Mouse (Mus musculus) cerebellum, adult 18-20 months (tissue): ENCODE measurements around the gene Tph2.

Experiments used
- DNase-seq, 2 experiments: peaks; one replicate each; pipeline ENCODE4 v3.0.0; 2021

Gene Tph2

DNA sequence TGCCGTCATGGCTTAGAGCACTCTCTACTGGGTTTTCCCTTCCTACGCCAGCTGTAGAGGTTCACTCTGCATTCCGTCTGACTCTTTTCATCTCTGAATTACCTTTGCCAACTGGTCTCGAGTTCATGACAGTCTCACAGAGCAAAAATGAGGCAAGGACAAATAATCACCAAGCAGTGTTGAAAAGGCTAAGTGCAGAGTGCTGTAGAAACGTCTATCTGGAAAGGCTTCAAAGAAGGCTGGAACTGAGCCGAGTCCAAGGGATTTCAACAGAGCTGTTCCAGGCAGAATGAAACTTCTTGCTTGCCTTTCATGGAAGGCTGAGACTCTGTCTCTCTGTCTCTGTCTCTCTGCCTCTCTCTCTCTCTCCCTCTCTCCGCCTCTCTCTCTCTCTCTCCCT is 47.8 kb downstream of the Tph2 start:
- DNase-seq: no peak

DNA sequence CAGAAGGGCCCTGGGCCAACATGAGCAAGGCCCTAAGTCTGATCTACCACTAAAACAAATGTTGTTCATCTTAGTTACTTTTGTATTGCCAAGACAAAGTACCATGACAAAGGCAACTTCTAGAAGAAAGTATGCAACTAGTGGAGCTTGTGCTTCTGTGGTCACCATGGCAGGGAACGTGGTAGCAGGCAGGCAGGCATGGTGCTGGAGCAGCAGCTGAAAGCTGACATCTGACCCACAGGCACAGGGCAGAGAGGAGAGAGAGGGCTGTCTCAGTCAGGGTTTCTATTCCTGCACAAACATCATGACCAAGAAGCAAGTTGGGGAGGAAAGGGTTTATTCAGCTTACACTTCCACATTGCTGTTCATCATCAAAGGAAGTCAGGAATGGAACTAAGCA is 56.9 kb downstream of the Tph2 start:
- no peak for DNase-seq

DNA sequence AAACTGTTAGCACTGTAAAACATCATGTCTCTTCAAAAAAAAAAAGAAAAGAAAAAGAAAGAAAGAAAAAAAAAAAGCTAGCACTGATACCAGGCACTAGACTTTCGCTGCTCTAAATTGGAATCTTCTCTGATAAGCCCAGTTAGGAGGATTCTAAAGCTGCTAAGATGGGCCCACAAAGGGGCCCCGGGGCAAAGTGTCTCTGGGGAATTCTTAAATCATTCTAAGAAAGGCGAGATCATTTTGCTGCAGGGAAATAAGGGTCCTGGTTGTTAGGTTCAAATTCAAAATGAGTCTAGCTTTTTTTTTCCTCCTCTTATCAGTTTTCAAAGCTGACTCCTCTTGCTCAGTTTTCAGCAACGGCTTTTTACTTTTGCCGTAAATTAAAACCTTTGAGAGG is 59.3 kb downstream of the Tph2 start:
- DNase-seq: no peak

DNA sequence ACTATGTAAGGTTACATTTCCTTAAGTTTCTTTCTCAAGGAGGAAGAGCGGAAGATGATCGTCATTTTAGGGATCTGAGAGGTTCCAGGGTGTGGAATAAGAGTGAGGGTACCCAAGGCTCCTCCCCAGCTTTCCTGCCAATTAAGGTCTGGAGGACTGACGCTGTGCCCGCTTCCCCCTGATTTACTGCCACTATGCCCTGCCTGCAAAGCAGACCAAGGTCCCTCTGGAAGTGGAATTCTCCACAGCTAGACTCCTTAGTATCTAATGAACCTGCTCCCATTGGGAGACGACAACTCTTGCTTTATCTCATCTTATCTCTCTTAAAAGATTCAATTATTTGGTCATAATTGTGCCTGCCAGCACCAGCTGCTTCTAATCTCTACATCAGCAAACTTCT is 59.8 kb downstream of the Tph2 start:
- no peak for DNase-seq

DNA sequence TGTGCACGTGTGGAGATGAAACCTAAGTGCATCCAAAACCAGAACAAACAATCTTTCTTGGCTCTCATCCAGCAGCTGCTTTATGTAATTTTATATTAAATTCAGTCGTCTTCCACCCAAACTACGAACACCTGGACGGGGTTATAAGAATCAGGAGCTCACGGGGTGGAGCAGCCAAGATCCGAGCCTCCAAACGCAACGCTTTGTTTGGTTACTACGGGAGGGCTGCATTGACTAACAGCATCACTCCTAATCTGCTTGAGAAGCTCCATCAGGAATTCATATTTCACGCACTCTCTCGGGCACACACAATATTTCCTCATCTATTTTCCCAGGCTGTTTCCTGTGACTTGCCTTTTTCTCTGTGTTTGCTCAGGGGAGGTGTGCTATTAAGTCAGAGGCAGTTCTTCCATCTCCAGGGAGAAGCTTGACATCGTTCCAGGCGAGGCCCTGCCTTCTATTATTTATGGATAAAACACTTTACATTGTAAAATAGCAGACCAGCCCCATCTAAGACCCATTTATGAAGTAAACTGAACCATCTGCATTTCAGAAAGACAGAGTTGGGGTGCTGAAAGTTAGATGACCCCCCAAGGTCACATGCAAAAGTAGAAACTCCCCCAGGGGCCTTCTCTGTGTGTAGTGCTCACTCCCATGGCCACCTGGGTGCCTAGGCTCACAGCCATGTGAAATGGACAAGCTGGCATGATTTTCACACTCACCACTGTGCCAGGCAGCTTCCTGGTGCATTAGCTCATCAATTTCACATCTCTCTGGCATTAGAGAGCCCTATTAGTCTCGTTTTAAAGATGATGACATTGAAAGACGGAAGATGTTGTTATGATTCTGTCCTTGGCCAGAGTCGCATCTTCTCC is 76.9 kb downstream of the Tph2 start:
- DNase-seq: no peak

DNA sequence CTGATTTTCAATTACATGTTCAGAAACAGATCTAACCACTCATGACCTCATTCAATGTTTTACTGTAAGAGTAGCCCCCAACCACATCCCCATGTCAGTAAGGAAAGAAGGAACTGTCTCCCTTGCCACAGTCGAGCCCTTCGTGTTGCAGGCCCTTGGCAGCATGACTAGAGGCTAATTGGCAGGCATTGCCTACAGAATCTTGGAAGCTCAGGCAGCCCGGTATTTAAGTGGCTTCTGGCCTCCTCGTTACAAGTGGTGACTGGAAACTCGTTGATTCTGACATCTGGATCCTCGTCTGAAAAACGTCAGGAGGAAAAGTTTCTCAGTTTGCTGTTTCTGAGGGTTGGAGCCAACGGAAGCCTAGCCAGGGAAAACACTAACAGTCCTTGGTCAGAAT is 80.6 kb downstream of the Tph2 start:
- no peak for DNase-seq

DNA sequence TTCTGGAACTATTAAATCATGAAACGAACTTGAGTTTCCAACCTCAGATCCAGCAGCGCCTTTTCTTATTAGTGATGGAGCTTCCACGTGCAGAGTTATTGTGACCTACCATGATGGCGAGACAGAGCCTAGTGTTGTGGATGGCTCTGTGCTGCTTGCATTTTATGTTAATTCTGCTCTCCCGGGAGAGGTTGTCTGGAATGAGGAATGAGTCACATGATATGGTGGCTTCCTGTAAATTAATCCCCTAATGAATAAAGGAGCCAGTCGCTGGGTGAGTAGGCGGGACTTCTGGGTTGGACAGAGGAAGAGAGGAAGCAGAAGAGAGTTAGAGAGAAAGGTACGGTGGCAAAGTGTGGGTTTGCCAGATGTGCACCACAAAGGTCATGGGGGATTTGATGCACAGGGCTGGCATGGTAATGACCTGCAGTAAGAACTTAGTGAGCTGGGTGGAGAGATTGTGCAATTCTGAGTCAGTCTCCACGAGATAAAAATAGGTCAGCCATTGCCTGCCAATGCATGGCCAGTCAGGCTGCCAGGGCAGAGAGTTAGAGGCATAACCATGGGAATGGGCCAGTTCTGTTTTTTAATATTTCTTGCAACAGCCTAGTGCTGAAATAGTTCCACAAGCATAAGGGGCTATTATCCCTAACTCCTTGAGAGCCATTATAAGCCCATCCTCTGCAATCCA is 84.8 kb downstream of the Tph2 start:
- peak; percentile 60 to 78 for DNase-seq

DNA sequence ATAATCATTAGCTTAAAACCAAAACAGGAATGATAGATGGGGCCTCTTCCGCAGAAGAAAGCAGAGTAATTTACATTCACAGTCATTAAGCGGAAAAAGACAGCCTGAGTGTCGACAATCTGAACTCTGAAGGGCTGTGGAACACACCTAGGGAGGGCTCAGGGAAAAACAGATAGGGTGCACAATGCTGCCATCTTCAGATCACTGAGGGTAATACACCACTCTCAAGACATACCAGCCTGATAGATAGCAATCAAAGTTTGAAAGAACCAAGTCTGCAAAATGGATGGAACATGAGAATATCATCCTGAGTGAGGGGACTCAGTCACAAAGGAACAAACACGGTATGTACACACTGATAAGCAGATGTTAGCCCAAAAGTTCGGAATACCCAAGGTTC is 87.7 kb downstream of the Tph2 start:
- peak; percentile 81 to 87 for DNase-seq

DNA sequence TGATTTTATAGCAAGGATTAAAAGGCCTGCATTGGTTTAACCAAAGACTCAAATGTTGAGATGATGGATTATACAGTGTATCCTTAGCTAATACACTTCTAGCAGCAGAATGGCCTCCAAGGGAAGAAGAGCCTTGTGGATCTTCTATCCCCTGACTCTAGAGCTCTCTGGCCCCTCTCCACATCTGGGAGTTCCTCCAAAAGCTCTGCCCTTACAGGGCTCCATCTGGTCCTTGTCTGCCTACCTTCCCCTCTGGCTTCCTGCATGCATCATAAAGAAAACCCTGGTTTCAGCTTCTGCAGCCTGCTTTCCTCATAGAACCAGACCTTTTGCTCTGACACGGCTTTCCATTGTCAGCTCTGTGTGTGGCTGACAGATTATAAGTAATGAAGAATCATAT is 88.6 kb downstream of the Tph2 start:
- DNase-seq: peak; percentile 14 to 26

GRCm38 (mm10) chr10:115078232-115078631 is 106.6 kb downstream of the Tph2 start:
- DNase-seq: no peak

- no peak for DNase-seq
These were observed 115.5 kb downstream of the Tph2 start for GRCm38 (mm10) chr10:115069123-115069911.

DNA sequence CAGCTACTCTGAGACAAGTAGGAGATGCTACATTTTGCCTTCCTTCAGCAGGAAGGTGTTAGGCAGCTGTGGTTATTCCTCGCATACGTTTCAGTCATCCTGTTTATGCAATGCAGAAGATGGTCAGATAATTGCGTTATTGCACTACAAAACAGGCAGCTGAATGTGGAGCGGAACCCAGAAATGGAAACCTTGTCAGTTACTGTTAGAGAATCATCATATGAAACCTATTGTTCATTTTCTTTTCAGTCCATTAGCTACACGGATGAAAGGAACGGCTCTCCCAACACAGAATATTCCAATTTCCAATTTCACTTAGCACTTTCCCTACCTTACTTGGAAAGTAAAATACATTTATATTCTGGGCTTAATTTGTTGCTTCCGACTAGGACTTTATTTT is 120.9 kb downstream of the Tph2 start:
- no peak for DNase-seq

DNA sequence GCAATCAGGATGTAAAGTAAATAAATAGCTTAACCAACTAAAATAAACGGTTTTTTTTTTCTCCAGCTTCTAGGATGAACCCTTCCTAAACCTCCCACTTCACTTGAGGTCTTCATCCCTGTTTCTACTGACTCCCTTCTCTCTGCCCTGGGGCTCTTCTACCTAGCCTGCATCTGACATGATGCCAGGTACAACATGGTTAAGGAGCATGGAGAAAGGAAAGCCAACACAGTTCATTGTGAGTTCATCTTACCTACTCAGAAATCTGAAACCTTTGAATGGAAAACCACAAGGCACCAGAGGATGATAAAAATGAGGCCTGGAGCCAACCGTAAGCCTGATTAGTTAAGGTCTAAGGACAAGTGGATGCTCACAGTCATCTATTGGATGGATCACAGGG is 123.3 kb downstream of the Tph2 start:
- no peak for DNase-seq

- DNase-seq: no peak
These were observed 124.1 kb downstream of the Tph2 start for GRCm38 (mm10) chr10:115060759-115061158.

- peak; percentile 45 to 61 for DNase-seq
These were observed 133.2 kb downstream of the Tph2 start for GRCm38 (mm10) chr10:115051602-115052001.

DNA sequence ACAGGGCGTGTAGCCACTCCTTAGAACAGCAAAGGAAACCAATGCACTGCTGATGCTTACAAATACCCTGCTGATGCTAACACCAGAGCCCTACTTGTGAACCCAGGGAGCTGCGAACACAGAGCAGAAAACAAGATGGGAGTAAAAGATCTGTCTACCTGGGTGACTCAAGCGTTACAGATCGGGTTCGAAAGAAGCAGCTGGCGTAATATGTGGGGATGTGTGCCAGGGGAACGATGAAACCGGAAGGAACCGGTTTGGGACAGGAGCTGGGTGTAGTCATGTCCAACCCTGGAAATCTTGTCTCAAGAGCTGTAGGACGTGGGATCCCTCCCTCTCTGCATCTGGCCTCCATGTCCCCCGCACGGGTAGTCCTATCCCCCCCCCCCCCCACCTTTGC is 134.1 kb downstream of the Tph2 start:
- DNase-seq: peak; percentile 46 to 61

GRCm38 (mm10) chr10:115050178-115050577 is 134.6 kb downstream of the Tph2 start:
- DNase-seq: peak; percentile 66 to 70

DNA sequence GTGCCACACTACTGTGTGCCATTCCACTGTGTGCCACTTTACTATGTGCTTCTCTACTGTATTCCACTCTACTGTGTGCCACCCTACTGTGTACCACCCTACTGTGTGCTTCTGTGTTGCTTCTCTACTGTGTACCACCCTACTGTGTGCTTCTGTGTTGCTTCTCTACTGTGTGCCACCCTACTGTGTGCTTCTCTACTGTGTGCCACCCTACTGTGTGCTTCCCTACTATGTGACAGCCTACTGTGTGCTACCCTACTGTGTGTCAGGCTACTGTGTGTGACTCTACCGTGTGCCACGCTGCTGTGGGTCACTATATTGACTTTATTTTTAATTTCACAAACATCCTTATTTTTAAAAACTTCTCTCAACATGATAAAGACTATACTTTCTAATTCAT is 136.3 kb downstream of the Tph2 start:
- DNase-seq: no peak

DNA sequence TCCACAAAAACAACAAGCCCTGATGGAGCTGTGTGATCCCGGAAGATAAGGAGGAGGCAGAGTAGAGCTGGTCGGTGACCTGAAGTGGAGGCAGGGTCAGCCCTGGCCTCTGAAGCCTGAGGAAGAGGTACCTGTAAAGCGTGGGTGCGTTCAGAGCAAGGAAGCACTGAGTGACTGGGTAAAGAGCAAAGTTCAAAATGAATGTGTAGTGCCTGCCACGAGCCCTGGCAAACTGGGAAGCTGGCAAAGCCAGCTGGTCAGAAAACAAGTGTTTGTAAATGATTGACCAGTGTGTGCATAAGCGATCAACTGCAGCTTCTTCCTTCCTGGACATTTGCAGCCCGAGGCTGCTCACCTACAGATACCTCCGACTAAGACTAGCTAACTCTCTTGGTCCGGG is 149.1 kb downstream of the Tph2 start:
- no peak for DNase-seq
